Mouse (Mus musculus) stomach, embryonic 14.5 days (tissue): ENCODE measurements around the gene Proca1. TPM values are rescaled to one million over a fixed set of nuclear protein-coding genes. Genes with fewer than 3 reads are reported as not detected.

Experiments used
- ATAC-seq: fragments of 200-750 bp; cut with Nextera tagmentation; 2 replicates; pipeline ENCODE4 v1.8.0; 2017; ENCODE audit warnings: low read depth, moderate TSS enrichment; ENCODE audit not compliant: insufficient number of reproducible peaks, insufficient read depth, low FRiP score
- H3K27ac ChIP-seq: fragments of 300-500 bp; sonication (generic); 2 replicates; pipeline ENCODE4 v1.5.1; 2014; ENCODE audit warnings: mild to moderate bottlenecking, low read length, moderate library complexity, mixed read lengths
- H3K27me3 ChIP-seq: fragments of 300-500 bp; sonication (generic); 2 replicates; pipeline ENCODE4 v1.6.1; 2014; ENCODE audit warnings: low read length, control low read depth, mixed read lengths; ENCODE audit not compliant: control insufficient read depth, insufficient read depth
- H3K36me3 ChIP-seq: fragments of 300-500 bp; sonication (generic); 2 replicates; pipeline ENCODE4 v1.6.1; 2014; ENCODE audit warnings: mild to moderate bottlenecking, control low read depth, low read length, moderate library complexity, mixed read lengths; ENCODE audit not compliant: control insufficient read depth, insufficient read depth
- H3K4me1 ChIP-seq: fragments of 300-500 bp; sonication (generic); 2 replicates; pipeline ENCODE4 v1.6.1; 2014; ENCODE audit warnings: low read length, control low read depth, mixed read lengths; ENCODE audit not compliant: control insufficient read depth, insufficient read depth
- H3K4me2 ChIP-seq: fragments of 300-500 bp; sonication (generic); replicated peaks from 2 replicates; pipeline ENCODE4 v1.6.1; 2014; ENCODE audit warnings: low read depth, low read length, control low read depth
- H3K4me3 ChIP-seq: fragments of 300-500 bp; sonication (generic); 2 replicates; pipeline ENCODE4 v1.5.1; 2014; ENCODE audit warnings: low read depth, low read length, control low read depth
- H3K9ac ChIP-seq: fragments of 300-500 bp; sonication (generic); replicated peaks from 2 replicates; pipeline ENCODE4 v1.6.1; 2014; ENCODE audit warnings: low read depth, mild to moderate bottlenecking, control low read depth, low read length, moderate library complexity, mixed read lengths
- H3K9me3 ChIP-seq: fragments of 300-500 bp; sonication (generic); 2 replicates; pipeline ENCODE4 v1.6.1; 2016; ENCODE audit warnings: low read depth, low read length, control low read depth; ENCODE audit not compliant: control insufficient read depth
- WGBS: fragments of 180-500 bp; shearing (Covaris S2); extraction: QIAGEN DNeasy Blood & Tissue Kit; methylation state at CpG from one replicate; pipeline ENCODE4 v1.1.7; 2014; 5-methylcytosine and 5-hydroxymethylcytosine counted together
- polyA plus RNA-seq: library from polyadenylated mRNA; unstranded; fragments of >200 nt; fragmentation: Nextera tagmentation; extraction: Ambion mirVana; gene quantifications from 2 replicates; pipeline ENCODE4 v1.2.1, GENCODE M21; 2014

Gene Proca1
- polyA plus RNA-seq, 1 experiment from 2014 or later: 2.7 TPM

DNA sequence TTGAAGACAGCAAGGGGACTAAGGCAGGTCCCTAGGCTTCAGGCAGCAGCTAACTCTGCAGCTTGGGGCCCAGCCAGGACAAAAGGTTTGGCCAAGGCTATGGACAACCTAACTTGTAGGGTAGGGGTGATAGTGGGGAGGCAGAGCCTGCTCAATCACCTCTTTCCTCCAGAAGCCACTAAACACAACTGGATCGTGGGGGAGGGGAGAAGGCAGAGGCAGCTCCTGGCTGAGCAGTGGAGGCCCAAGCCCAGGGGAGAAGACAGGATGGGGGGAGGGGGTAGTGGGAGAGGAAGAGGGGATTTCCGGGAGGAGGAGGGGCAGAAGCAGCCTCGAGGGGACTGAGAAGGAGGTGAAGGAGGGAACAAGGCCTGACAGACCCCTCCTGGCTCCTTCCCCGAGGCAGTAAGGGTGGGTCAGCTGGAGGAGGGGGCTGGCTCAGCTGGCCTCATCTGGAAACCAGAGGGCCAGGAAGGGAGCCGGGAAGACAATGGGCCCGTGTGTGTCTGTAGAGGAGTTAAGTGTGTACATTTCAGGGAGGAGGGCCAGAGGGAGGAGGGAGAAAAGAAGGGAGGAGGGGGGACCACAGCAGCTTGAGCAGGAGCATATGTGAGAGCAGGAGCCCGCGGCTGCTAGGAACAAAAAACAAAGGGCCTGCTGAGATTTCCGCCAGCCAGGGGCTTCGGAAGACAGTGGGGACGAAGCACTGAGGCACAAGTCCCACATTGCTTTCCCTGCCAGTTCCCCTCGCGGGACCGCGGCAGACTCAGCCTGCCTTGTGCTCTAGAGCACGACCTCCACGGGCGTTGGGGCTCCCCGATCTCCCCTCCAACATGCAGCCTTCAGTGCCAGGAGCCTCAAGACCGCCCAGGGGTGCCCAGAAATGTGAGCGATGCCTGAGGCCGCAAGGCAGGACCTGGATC lies 29.2 kb upstream of the Proca1 start:
- Histone ChIP-seq H3K4me3 (peak overlapping the region; percentile 98), H3K36me3 (peaks cover 42% of the 10 kb centered on the region), H3K27me3 (no peaks in the 10 kb centered on the region), H3K9me3 (no peaks in the 10 kb centered on the region), H3K9ac (peak overlapping the region; percentile 97), H3K27ac (peak overlapping the region; percentile 99), H3K4me2 (peak overlapping the region; percentile 82), H3K4me1 (peaks cover 33% of the 10 kb centered on the region)
- 0% methylated on average over 19 of the region's 22 CpGs for WGBS
- ATAC-seq: peak; percentile 73

DNA sequence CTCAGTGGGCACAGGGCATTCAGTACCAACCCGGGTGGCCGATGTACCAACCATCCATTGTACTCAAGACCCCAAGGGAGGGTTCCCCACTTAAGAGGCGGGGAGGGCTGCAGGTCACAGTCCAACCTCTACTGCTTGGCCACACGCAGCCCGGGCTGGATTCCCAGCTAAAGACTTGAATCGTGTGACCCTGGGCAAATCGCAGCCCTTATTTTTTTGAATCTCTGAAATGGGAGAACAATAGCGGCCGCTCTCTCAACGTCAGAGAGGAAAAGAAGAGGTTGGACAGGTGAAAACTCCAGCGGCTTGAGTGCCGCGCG lies 28.6 kb upstream of the Proca1 start:
- H3K27ac ChIP-seq: peak overlapping the region; percentile 99
- ATAC-seq: no peak

DNA sequence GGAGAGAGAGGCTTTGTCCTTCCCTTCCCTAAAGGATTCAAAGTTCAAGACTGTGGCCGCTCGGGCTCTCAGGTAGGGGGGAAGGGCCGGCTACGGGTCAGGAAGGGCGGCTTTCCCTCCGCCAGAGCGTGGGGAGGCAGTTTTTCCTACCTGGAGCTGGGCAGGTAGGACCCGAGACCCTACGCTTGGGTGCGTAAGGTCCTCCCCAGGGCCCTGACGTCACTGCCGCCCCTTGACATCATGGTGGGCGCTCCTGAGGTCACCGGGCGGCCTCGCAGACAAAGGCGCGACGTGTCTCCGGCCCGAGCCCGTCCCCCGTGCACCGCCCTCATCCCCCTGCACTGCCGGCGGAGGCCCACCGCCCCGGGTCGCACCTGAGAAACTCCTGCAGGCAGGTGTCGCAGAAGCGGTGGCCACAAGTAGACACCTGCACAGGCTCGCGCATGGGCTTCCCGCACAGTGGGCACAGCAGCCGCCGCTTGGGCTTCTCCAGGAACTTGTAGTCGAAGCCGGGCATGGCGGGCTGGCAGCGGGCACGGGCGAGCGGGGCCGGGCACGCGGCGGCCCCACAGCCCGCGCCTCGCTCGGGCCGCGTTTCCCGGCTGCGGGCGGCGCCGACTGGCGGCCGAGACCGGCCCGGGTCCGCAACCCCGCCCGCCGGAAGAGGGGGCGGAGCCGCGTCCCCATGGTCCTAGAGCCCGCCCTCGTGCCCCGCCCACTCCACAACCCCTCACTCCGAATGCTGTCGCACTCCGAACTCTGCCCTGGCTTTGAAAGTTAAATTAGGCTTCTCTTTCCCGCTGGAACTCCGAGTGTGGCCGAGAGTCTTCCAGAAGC lies 28.1 kb upstream of the Proca1 start, which contains the start of gene Traf4:
TSS of gene Traf4 (minus strand) at position 666 of the 837 bp plus-strand sequence.
- Histone ChIP-seq H3K27me3 (no peaks in the 10 kb centered on the region), H3K9ac (peak within 1 kb of the TSS; percentile 97), H3K4me3 (peak within 1 kb of the TSS; percentile 98), H3K4me1 (peaks cover 33% of the 10 kb centered on the region), H3K9me3 (no peaks in the 10 kb centered on the region), H3K27ac (peak within 1 kb of the TSS; percentile 99), H3K36me3 (peaks cover 31% of the 10 kb centered on the region), H3K4me2 (peak within 1 kb of the TSS; percentile 82)
- ATAC-seq: peak; percentile 82
- under 1% methylated on average over 76 of the region's 78 CpGs for WGBS

More for the DNA sequence above, 28.6 kb upstream of the Proca1 start:
- Histone ChIP-seq H3K9me3 (no peaks in the 10 kb centered on the region), H3K27me3 (no peaks in the 10 kb centered on the region), H3K4me1 (peaks cover 33% of the 10 kb centered on the region), H3K36me3 (peaks cover 37% of the 10 kb centered on the region), H3K4me3 (peak overlapping the region; percentile 98), H3K9ac (peak overlapping the region; percentile 97), H3K4me2 (peak overlapping the region; percentile 82)
- WGBS: under 1% methylated on average over 14 of the region's 14 CpGs

DNA sequence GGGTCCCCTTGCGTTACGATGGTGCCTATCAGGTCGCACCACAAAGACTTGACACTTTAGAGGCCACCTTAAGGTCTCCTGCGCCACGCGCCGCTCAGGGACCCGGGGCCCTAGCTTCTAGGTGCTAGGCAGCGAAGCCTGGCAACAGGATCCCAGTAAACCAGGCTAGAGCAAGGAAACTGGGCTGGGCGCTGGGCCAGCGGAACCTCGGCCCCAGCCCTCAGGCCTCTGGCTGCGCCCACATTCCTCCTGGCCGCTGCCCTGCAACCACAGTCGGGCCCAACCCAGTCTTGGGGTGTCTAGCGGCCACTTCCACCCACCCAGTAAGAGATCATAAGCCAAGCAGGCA lies 27.5 kb upstream of the Proca1 start:
- Histone ChIP-seq H3K27ac (peak overlapping the region; percentile 99), H3K9me3 (no peaks in the 10 kb centered on the region), H3K4me1 (peaks cover 33% of the 10 kb centered on the region), H3K4me2 (peak overlapping the region; percentile 82), H3K4me3 (peak overlapping the region; percentile 98), H3K27me3 (no peaks in the 10 kb centered on the region), H3K36me3 (peaks cover 25% of the 10 kb centered on the region), H3K9ac (peak overlapping the region; percentile 97)
- WGBS: 2% methylated on average over 16 of the region's 16 CpGs
- peak; percentile 12; the same call in 1 of the 2 replicates for ATAC-seq

DNA sequence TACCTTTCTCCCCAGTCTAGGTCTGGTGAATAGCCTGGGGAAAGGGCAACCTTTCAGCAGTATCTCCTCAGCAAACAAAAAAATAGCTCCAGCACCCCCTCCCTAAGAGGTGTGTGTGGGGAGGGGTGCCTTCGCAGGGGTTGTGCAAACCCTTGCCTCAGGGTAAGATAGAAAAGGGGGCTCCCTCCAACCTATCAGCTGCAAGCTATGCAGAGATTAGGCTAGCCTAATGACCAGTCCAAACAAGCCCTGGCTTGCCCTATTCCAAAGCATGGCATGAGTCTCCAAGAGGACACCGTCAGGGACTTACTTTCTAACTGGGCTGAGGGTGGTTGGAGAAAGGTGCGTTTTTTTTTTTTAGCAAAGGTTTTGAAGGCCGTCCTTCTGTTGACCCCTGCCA lies 27.0 kb upstream of the Proca1 start:
- peaks cover 21% of the 10 kb centered on the region for H3K36me3 ChIP-seq
- no peak for ATAC-seq
- 36% methylated on average over 4 of the region's 4 CpGs for WGBS
- peak overlapping the region; percentile 82 for H3K4me2 ChIP-seq
- H3K4me1 ChIP-seq: peaks cover 33% of the 10 kb centered on the region
- H3K27ac ChIP-seq: peak overlapping the region; percentile 99
- no peaks in the 10 kb centered on the region for H3K9me3 ChIP-seq
- H3K27me3 ChIP-seq: no peaks in the 10 kb centered on the region
- no peak overlapping the region for H3K9ac ChIP-seq
- peak overlapping the region; percentile 98 for H3K4me3 ChIP-seq

DNA sequence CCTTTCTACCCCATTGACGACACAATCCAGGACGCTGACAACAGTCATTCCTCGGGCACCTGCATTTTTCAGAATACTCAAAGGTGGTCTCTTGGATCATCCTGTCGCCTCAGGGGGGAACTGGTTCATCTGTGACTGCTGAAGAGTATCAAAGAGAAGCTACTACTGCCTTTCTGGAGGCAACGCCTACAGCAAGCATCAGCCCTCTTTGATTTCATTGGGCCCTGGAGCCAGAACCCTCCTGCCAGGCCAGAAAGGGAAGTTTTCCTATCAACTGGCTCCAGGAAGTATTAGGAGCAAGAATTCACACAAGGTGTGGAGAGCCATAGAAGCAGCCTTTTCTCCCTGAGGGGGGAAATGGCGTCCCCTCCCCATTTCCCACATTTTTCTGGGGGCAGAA lies 26.6 kb upstream of the Proca1 start:
- no peak for ATAC-seq
- Histone ChIP-seq H3K9ac (no peak overlapping the region), H3K4me3 (no peak overlapping the region), H3K27ac (no peak overlapping the region; the same call in 1 of the 2 replicates), H3K27me3 (no peaks in the 10 kb centered on the region), H3K4me2 (no peak overlapping the region), H3K9me3 (no peaks in the 10 kb centered on the region), H3K4me1 (peaks cover 33% of the 10 kb centered on the region), H3K36me3 (peaks cover 16% of the 10 kb centered on the region; the same call in 1 of the 2 replicates)
- WGBS: 62% methylated on average over 6 of the region's 6 CpGs

DNA sequence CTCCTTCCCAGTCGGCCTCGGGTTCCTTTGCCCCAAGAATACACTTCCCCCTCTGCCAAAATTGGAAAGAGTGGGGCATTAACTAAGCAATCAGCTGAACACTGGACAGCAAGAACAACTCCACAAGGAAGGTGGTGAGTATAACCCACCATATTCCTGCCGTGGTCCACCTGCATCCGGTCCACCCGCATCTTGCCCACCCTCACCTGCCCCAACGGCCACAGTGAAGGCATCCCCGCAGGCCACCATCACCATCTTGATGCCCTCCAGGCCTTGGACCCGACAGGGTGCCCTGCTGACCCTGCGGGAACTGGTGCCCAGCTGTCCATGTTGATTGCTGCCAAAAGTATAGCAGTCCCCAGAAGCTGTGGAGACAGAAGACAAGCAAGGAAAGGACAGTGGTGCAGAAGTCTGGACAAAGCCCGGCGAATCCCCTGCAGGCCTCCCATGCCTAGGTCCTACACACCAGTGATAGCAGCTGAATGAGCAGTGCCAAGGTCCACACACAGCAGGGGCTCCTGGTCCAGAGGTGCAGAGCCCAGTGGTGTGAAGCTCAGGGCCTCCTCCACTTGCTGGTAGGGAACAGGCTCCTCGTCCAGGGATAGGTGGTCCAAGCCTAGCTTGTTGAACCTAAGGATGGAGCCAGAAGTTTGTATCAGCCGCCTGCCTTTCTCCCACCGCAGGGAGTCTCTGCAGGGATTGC lies 25.8 kb upstream of the Proca1 start:
- H3K4me2 ChIP-seq: no peak overlapping the region
- no peak for ATAC-seq
- WGBS: 93% methylated on average over 14 of the region's 14 CpGs
- H3K4me3 ChIP-seq: no peak overlapping the region
- peaks cover 26% of the 10 kb centered on the region for H3K4me1 ChIP-seq
- H3K9ac ChIP-seq: no peak overlapping the region
- H3K9me3 ChIP-seq: no peaks in the 10 kb centered on the region
- H3K27ac ChIP-seq: no peak overlapping the region; the same call in 1 of the 2 replicates
- no peaks in the 10 kb centered on the region for H3K27me3 ChIP-seq
- H3K36me3 ChIP-seq: peaks cover 9% of the 10 kb centered on the region; the same call in 1 of the 2 replicates
